Mouse (Mus musculus): ENCODE measurements around the gene Optc. TPM values are rescaled to one million over a fixed set of nuclear protein-coding genes. Genes with fewer than 3 reads are reported as not detected.

The Optc gene
- total RNA-seq (2021), result 1 to 10 TPM; 2.1 to 3.3 TPM
- long read RNA-seq, experiment 1, partial matches to known transcripts, result 0 of 4 reads
- long read RNA-seq, experiment 1, other reads (novel, unspliced or antisense), result 4 of 4 reads
- long read RNA-seq, experiment 2, partial matches to known transcripts, result 0 of 1 reads
- long read RNA-seq, experiment 2, other reads (novel, unspliced or antisense), result 1 of 1 reads

- no peak for DNase-seq (ENCODE audit: low spot score in 2 of 2)
Measured at GRCm38 (mm10) chr1:133907949-133908658, at the start of gene Optc. Optc (minus strand) TSS chr1:133907999.

DNA sequence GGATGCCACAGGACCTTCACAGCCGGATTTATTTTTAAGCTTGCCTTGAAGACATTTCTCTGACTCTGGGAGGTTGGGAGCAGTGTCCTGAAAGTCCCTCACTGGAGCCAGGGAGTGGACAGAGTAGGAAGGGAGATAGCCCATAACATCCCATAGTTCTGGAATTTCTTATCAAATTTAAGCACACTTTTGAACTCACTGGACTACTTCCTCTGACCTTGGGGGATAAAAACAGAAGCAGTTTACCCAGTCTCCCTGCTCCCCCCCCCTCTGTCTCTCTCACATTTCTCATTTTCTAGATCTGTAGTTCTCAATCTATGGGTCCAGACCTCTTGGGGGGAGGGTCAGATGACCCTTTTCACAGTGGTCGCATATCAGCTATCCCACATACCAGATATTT, 46.2 kb upstream of the Optc start:
- DNase-seq (ENCODE audit: low spot score in 2 of 2), result no peak

- no peak for DNase-seq (ENCODE audit: low spot score in 2 of 2)
Measured at GRCm38 (mm10) chr1:133953261-133953742, 45.5 kb upstream of the Optc start.

DNA sequence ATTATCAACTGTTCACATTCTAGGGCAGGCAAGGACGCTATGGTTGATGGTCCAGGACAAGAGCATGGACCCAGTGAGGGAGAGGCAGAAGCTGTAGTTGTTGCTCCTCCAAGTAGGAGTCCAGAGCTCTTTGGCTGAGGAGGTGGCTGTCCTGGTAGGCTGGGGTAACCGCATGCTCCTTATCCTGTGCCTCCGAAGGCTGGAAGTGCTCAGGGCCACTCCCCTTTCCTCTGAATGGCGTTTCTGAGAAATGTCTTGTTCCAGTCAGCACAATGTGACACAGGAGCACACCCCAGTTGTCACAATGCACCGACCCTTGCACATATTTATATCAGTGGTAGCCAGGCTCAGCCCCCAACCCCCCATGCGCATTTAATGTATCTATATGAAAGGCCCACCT, 43.8 kb upstream of the Optc start:
- no peak for DNase-seq (ENCODE audit: low spot score in 2 of 2)

DNA sequence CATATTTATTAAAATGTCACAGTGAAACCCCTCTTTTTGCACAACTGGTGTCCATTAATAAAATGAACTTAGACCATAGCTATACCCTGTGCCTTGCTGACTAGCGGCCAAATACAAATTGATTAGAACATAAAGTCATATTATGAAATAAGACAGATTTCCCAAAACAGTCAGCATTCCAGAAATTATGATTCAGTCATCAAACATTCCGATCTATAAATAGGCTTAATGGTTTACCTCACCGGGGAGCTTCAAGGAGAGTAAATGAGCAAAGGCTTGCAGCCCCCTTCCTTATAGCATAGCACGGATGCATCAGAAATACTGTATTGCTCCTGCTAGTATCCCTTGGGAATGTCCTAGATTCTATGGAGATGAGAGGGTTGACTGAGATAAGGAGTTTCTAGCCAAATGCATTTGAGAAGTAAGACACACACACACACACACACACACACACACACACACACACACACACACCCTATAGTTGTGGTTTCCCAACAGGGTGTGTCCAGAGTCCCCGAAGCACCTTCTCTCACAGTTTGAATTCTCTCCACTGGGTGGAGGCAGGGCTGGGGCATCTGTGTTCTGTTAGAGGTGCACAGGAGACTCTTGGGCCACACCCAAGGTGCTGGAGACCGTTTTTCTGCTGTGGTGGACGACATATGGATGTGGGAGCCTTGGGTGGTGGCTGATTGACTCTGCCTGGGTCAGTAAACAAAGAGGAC, 42.4 kb upstream of the Optc start:
- no peak for DNase-seq (ENCODE audit: low spot score in 2 of 2)

- no peak for DNase-seq (ENCODE audit: low spot score in 2 of 2)
Measured at GRCm38 (mm10) chr1:133945106-133945505, 37.3 kb upstream of the Optc start.

DNA sequence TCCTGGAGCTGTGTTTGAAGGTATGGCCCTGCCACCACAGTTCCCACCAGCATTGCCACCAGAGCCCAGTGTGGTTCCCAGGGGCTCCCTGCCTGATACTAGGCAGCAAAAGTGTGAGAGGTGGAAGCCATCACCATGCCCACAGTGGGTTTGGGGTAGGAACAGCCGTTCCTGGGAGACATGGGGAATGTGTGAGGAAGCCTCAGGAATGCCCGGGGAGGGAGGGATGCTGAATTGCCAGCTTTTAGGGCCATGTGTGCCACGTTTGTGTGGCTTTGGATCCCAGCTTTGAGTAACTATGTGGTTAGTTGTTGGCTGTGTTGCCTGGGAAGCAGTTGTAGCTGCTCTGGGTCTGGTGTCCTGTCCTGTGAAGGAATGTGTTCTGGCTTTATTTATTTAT, 34.1 kb upstream of the Optc start:
- DNase-seq (ENCODE audit: low spot score in 2 of 2), result no peak

DNA sequence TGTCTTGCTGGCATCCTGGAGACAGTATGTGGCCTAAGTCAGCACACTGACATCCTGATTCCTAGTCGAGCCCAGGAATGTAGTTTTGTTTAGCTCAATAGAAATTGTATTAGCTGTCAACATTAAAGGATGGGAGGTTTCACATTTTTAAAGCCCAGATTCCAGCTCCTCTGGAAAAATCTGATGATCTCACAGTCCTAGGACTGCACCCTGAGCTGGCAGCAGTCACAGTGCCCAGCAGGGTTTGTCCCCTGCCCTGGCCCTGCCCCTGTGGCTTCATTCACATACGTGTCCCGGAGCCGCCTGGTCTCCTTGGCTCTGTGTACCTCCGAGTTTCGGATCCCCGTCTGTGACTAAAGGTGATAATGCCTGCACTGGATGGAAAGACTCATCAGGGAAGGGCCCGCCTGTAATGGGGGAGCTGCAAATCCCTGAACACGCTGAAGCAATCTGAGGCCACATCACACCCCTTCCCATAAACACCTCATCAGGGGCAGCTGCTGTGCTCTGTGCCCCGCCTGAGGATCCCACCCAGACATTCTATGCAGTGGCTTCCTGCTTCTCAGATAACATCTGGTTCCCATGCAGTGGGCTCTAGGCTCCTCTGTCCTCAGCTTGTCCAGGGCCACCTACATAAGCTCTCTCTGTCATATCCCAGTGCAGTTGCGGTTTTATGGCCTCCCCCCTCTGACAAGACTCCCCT, 33.5 kb upstream of the Optc start:
- DNase-seq (ENCODE audit: low spot score in 2 of 2), result no peak

GRCm38 (mm10) chr1:133940481-133941092, 32.8 kb upstream of the Optc start:
- DNase-seq (ENCODE audit: low spot score in 2 of 2), result no peak

DNA sequence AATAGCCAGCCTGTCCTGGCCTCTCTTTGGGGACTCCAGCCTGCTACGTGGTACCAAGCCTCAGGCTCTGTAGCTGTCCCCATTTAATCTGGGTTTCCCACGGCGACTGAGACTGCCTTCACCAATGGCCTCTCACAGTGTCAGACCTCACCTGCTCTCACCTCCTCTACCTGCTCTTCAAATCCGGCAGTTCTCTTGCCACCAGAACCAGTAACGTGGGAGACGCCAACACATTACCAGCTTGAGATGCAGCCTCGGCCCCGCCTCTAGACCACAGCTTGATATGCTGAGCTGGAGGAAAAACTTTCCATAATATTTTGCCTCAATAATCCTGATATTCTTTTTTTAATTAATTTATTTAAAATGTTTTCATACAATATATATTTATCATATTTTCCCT, 31.9 kb upstream of the Optc start:
- no peak for DNase-seq (ENCODE audit: low spot score in 2 of 2)

DNA sequence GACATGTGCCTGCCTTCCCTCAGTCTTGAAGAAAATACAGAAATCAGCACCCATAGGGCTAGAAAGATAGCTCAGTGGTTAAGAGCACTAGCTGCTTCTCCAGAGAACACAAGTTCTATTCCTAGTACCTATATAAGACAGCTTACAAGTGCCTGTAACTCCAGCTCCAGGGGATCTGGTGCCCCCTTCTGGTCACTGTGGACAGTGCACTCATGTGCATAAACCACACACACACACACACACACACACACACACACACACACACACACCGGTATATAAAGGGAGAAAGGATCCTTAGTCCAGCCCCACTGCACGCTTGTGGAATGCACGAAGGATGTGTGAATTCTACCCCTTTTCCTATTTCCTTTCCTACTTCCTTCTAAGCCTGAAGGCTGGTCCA, 28.4 kb upstream of the Optc start:
- no peak for DNase-seq (ENCODE audit: low spot score in 2 of 2)

- no peak for DNase-seq (ENCODE audit: low spot score in 2 of 2)
Measured at GRCm38 (mm10) chr1:133934354-133934963, 26.7 kb upstream of the Optc start.

GRCm38 (mm10) chr1:133933301-133934195, 25.7 kb upstream of the Optc start:
- no peak for DNase-seq (ENCODE audit: low spot score in 2 of 2)

GRCm38 (mm10) chr1:133929980-133930379, 22.2 kb upstream of the Optc start:
- no peak for DNase-seq (ENCODE audit: low spot score in 2 of 2)

GRCm38 (mm10) chr1:133925223-133925622, 17.4 kb upstream of the Optc start:
- DNase-seq (ENCODE audit: low spot score in 2 of 2), result no peak

- no peak for DNase-seq (ENCODE audit: low spot score in 2 of 2)
Measured at GRCm38 (mm10) chr1:133924141-133924875, 16.5 kb upstream of the Optc start.

- DNase-seq (ENCODE audit: low spot score in 2 of 2), result no peak
Measured at GRCm38 (mm10) chr1:133923071-133923470, 15.3 kb upstream of the Optc start.

- DNase-seq (ENCODE audit: low spot score in 2 of 2), result no peak
Measured at GRCm38 (mm10) chr1:133921304-133921751, 13.5 kb upstream of the Optc start, which contains the start of gene Prelp. Prelp (minus strand) TSS chr1:133921414.

DNA sequence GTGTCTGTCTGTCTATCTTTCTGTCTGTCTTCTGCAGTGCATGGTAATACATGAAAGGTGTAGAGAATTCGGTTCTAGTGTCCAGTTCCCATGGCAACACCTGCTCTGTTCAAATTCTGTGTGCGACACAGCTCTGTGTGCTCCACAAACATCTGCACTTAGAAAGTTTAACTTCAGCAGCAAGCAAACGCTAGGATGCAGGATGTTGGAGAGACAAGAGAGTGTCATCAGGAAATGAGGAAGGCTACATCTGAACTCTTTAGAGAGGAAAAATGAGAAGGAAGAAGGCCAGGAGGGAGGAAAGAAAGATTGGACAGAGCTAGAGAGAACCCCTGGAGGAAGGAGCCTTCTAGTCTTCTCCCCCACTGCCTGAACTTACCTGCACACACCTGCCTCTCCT, 13.1 kb upstream of the Optc start:
- DNase-seq (ENCODE audit: low spot score in 2 of 2), result no peak

All from adrenal gland, postnatal 4 days (tissue).